Mouse (Mus musculus): ENCODE results near the gene Ess2.
"Not testable (repeated sequence)": the region's sequence is repeated elsewhere in the genome, so short reads cannot be mapped to it uniquely, and the experiment has no call there.

Gene Ess2

GRCm38 (mm10) chr16:17911052-17911595 lies at the start of gene Ess2:
Gene Ess2 (minus strand): TSS chr16:17911348.
- peak; percentile 86 to 90 for DNase-seq (ENCODE audit: low spot score in 2 of 2)

DNA sequence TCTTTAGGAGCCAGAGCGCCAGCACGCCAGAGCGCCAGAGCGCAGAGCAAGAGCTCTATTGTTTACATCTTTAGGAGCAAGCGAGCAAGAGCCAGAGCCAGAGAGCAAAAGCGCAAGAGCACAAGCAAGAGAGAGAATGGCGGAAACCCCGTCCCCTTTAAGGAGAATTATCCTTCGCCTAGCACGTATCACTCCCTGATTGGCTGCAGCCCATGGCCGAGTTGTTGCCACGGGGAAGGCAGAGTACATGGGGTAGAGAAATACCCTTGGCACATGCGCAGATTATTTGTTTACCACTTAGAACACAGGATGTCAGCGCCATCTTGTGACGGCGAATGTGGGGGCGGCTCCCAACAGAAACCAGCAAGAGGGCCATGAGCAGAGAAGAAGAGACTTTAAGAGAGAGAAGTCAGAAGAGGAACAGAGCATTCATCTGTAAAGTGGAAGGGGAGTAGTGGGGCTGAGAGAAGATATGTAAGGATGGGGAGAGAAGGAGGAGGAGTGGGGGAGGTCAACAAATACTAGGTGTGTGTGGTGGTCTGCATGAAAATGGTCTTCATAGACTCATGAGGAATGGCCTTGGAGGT lies 45.0 kb upstream of the Ess2 start:
- DNase-seq (ENCODE audit: low spot score in 2 of 2), result not testable (repeated sequence)

- no peak for DNase-seq (ENCODE audit: low spot score in 2 of 2)
Measured at GRCm38 (mm10) chr16:17951618-17952017, 40.5 kb upstream of the Ess2 start.

- no peak for DNase-seq (ENCODE audit: low spot score in 2 of 2)
Measured at GRCm38 (mm10) chr16:17950068-17950467, 38.9 kb upstream of the Ess2 start.

DNA sequence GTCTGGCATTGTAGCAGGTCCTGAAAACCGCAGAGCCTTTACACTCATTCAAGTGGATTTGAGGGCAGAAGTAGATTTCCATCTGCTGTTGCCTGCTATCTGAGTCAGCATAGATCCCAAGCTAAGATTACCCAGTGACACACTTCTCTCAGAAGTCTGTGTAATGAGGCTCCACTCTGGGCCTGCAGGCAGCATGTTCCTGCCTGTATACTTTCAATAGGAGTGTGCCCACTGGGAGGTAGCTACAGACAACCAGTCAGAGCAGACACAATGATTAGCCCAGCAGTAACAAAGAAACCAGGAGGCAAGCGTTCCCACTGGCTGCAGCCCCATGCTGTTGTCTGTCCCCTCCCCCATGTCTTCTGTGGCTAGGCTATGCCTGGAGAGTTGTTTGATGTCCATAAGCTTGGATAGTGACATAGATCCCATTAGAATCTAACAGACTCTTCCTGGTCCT lies 38.3 kb upstream of the Ess2 start:
- no peak for DNase-seq (ENCODE audit: low spot score in 2 of 2)

GRCm38 (mm10) chr16:17945081-17945831 lies 34.1 kb upstream of the Ess2 start:
- DNase-seq (ENCODE audit: low spot score in 2 of 2), result peak in 1 of 2 experiments; percentile 47

- DNase-seq (ENCODE audit: low spot score in 2 of 2), result no peak
Measured at GRCm38 (mm10) chr16:17943466-17943865, 32.3 kb upstream of the Ess2 start.

DNA sequence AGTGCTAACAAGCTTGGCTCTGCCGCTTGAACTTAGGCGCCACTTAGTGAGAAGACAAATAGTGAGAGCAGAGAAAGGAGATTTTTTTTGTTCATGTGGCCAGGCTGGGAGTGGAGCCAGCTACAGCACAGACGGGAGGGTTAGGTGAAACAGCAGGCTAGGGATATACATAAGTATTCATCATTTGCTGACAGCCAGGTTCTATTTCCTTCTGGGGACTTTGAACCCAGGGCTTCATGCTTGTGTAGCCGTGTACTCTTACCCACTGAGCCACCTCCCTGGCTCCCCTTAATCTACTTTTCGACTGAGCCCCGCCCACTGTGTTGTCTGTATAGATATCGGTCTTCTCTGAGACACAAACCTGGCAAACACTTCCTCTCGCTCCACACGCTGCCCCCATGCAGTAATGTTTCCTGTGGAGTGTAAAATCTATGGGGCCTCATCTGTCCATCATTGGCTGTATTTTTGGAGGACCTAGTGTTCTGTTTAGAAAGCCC lies 28.2 kb upstream of the Ess2 start:
- peak in 1 of 2 experiments; percentile 61 for DNase-seq (ENCODE audit: low spot score in 2 of 2)

- DNase-seq (ENCODE audit: low spot score in 2 of 2), result peak; percentile 78 to 88
Measured at GRCm38 (mm10) chr16:17938821-17939220, 27.7 kb upstream of the Ess2 start.

- peak in 1 of 2 experiments; percentile 58 for DNase-seq (ENCODE audit: low spot score in 2 of 2)
Measured at GRCm38 (mm10) chr16:17938187-17938586, 27.0 kb upstream of the Ess2 start.

GRCm38 (mm10) chr16:17936776-17937175 lies 25.6 kb upstream of the Ess2 start:
- DNase-seq (ENCODE audit: low spot score in 2 of 2), result no peak

DNA sequence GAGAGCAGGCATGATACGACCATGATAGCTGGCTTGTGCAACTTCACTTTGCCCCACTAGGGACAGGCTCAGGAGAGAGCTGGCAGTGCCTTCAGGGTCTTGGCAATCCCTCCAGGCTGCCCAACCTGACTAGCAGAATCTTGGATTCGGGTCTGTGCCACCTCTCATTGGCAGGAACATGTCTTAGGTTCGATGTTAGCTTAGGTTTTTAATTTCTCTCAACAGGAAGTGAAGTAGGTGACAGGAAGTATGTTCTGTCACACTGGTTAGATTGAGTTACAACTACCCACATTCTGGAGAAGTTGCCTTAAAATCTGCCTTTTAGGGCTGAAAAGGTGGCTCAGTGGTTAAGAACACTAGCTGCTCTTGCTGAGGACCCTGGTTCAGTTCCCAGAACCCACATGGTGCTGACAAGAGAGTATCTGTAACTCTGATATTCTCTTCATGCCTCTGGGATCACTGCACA lies 23.3 kb upstream of the Ess2 start:
- DNase-seq (ENCODE audit: low spot score in 2 of 2), result no peak

GRCm38 (mm10) chr16:17933594-17934444 lies 22.7 kb upstream of the Ess2 start:
- DNase-seq (ENCODE audit: low spot score in 2 of 2), result no peak

DNA sequence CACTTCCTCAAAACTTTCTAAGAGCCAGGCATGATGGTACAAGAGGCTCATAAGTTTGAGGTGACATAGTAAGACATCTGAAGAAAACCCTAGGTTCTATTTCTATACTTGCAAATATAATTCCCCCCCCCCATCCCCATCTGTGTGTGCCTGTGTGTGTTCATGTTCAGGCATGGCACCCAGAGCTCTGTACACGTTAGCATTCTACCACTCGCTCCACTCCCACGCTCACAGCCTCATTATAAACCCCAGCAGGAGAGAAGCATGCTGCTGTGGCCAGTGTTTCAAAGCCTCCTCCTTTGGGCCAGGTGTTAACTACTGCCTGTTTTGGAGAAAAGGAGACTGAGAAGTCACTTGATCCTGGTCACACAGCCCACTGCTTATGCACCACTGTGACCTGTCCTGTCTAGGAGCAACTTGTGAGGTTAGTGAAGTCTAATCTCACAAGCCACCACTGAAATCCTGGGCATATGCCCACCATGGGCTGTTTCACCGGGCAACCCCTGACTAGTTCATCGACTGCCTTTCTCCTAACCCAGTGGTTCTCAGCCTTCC lies 20.8 kb upstream of the Ess2 start:
- DNase-seq (ENCODE audit: low spot score in 2 of 2), result no peak

- no peak for DNase-seq (ENCODE audit: low spot score in 2 of 2)
Measured at GRCm38 (mm10) chr16:17929631-17930030, 18.5 kb upstream of the Ess2 start.

DNA sequence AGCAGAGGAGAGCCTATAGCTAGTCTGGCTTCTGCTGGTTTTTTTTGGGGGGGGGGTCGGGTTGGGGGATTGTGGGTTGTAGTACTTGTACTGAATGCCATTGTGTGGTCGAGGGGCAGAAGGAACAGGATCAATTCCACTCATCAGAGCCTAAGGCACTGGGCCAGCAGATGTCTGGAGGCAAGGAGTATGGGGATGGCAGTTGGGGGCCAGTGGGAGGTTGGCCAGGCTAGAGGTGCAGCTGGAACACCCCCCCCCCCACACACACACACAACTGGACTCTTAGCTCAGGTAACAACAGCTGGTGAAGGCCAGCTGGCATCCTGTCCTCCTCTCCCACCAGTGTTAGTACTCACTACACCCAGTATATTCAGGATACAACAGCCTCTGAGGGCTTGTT lies 18.1 kb upstream of the Ess2 start:
- no peak for DNase-seq (ENCODE audit: low spot score in 2 of 2)

DNA sequence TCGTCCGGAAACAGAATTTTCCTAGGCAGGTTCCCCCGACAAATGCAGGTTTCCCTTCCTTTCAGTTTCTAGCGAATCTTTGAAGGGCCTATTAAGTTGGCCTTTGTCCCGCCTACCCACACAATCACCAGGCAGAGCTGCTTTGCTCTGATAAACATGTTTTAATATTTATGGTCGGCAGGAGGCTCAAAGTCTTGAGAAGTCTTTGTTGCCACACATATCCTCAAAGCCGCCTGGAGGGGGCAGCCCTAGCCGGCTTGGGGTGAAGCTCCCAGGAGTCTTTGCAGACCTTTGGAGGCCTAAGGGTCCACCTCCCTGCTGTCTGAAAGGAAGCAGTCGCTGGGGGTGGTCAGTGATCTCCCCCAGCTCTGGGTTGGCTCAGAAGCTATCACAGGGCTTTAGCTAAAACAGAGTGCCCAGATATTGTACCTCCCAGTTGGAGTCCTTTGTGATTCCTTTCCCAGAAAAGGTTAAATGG lies 17.5 kb upstream of the Ess2 start:
- DNase-seq (ENCODE audit: low spot score in 2 of 2), result peak; percentile 82 to 87

DNA sequence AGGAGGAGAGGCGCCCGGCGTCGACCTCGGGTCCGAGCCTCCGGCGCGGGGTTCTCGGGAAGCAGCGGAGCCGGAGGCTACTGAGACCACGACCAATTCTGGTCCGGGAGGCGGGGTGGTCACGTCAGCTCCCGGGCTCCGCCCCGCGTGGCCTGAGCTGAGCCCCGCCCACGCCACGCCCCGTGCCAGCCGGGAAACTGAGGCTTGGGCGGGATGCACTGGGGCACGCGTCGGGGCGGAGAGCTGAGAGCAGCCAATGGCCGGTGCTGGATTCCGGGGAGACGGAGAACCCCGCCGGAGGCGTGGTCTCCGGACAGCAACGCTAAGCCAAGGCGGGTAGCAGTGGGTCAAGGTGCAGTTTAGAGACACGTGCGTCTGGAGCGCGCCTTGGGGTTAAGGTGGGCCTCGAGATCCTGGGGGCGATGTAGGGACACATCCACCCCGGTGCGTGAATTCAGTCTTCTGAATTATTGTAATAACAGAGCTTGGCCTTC lies 17.0 kb upstream of the Ess2 start, which contains the start of gene Slc25a1:
Gene Slc25a1, minus strand, starts transcription at position 133 of the 494 bp plus-strand sequence.
- DNase-seq (ENCODE audit: low spot score in 2 of 2), result peak; percentile 81 to 87

DNA sequence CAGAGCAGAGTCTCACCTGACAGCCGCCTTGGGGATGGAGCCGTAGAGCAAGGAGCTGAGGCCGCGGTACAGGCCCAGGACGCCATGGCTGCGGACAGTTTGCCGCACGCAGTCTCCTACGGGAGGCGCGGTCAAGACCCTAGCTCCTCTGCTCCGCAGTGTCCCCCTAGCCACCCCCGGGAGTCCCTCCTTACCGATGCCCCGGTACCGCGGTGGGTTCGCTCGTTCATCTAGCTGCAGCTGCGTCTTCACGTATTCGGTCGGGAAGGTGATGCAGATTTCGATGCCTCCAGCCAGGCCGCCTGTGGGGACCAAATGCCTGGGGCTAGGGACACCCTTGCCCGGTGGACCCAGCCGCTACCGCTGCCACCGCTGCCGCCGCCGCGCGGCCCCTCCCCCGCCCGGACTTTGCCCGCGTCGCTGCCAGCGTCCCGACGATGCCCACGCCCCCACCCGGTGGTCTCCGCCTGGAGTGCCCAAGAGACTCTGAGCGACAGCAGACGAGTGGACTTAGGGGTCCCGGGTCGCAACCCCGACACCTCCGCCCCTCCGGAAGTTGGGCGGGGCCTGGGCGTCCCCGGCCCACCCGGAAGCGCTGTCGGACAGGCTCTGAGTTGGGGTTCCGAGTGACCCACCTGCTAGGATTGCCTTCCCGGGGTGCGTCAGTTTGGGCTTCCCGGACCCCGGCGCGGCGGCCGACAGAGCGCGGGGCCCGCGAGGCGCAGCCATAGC lies 16.4 kb upstream of the Ess2 start:
- DNase-seq (ENCODE audit: low spot score in 2 of 2), result peak; percentile 32 to 78

- no peak for DNase-seq (ENCODE audit: low spot score in 2 of 2)
Measured at GRCm38 (mm10) chr16:17922163-17922538, 11.0 kb upstream of the Ess2 start.
